Mouse (Mus musculus) hindbrain, postnatal 0 days (tissue): ENCODE measurements around the gene Mettl7a3. TPM values are rescaled to one million over a fixed set of nuclear protein-coding genes. Genes with fewer than 3 reads are reported as not detected.
A peak's percentile ranks its signal among the peaks of the same experiment; 100 is the strongest.
"Not testable (repeated sequence)": the region's sequence is repeated elsewhere in the genome, so short reads cannot be mapped to it uniquely, and the experiment has no call there.

Experiments
- ATAC-seq: fragments of 200-750 bp; cut with Nextera tagmentation; 2 replicates; pipeline ENCODE4 v1.8.0; 2017; ENCODE audit warnings: mild to moderate bottlenecking, moderate TSS enrichment, moderate library complexity
- DNase-seq: peaks from one replicate; pipeline ENCODE4 v3.0.0-alpha.2; 2015; ENCODE audit warnings: low spot score
- H3K27ac ChIP-seq: fragments of 300-500 bp; sonication (generic); 2 replicates; pipeline ENCODE4 v1.5.1; 2014; ENCODE audit warnings: mild to moderate bottlenecking
- H3K27me3 ChIP-seq: fragments of 300-500 bp; sonication (generic); 2 replicates; pipeline ENCODE4 v1.6.1; 2014; ENCODE audit warnings: low read length, mixed read lengths; ENCODE audit not compliant: insufficient read depth
- H3K36me3 ChIP-seq: fragments of 300-500 bp; sonication (generic); 2 replicates; pipeline ENCODE4 v1.6.1; 2014; ENCODE audit warnings: low read length, mixed read lengths; ENCODE audit not compliant: insufficient read depth
- H3K4me1 ChIP-seq: fragments of 300-500 bp; sonication (generic); 2 replicates; pipeline ENCODE4 v1.6.1; 2014; ENCODE audit warnings: antibody characterized with exemption, low read length, mixed read lengths; ENCODE audit not compliant: insufficient read depth
- H3K4me2 ChIP-seq: fragments of 300-500 bp; sonication (generic); 2 replicates; pipeline ENCODE4 v1.6.1; 2014; ENCODE audit warnings: low read depth, mild to moderate bottlenecking, low read length, moderate library complexity, mixed read lengths
- H3K4me3 ChIP-seq: fragments of 300-500 bp; sonication (generic); 2 replicates; pipeline ENCODE4 v1.5.1; 2014; ENCODE audit warnings: low read length
- H3K9ac ChIP-seq: fragments of 300-500 bp; sonication (generic); replicated peaks from 2 replicates; pipeline ENCODE4 v1.6.1; 2014; ENCODE audit warnings: mild to moderate bottlenecking, low read length, moderate library complexity, mixed read lengths
- H3K9me3 ChIP-seq: fragments of 300-500 bp; sonication (generic); 2 replicates; pipeline ENCODE4 v1.6.1; 2016; ENCODE audit warnings: low read length, mixed read lengths
- CTCF ChIP-seq: IDR thresholded peaks from 2 replicates; pipeline ENCODE4 v1.5.1; 2016; ENCODE audit warnings: antibody characterized with exemption, control low read depth, low read depth
- WGBS: fragments of 180-500 bp; shearing (Covaris S2); extraction: QIAGEN DNeasy Blood & Tissue Kit; methylation state at CpG from one replicate; pipeline ENCODE4 v1.1.7; 2014; 5-methylcytosine and 5-hydroxymethylcytosine counted together
- polyA plus RNA-seq: library from polyadenylated mRNA; unstranded; fragments of >200 nt; fragmentation: Nextera tagmentation; extraction: Ambion mirVana; gene quantifications from 2 replicates; pipeline ENCODE4 v1.2.1, GENCODE M21; 2015
- total RNA-seq: library from RNA; depleted of rRNA; stranded (reverse); fragments of >200 nt; gene quantifications from 2 replicates; pipeline ENCODE4 v1.2.3, GENCODE M21; 2014

Mettl7a3 gene
- total and polyA plus RNA-seq, 2 experiments from 2014 or later: 0.25 to 1.2 TPM

GRCm38 (mm10) chr15:100303428-100304018 lies 31.2 kb upstream of the Mettl7a3 start:
- no peak for ATAC-seq
- peak overlapping the region; percentile 79 for H3K4me2 ChIP-seq
- no peak for DNase-seq
- no peak for TF ChIP-seq CTCF
- WGBS: 48% methylated on average over 8 of the region's 8 CpGs
- H3K36me3 ChIP-seq: no peaks in the 10 kb centered on the region
- peak overlapping the region; percentile 58; the same call in 1 of the 2 replicates for H3K9ac ChIP-seq
- H3K9me3 ChIP-seq: no peaks in the 10 kb centered on the region
- no peaks in the 10 kb centered on the region for H3K4me1 ChIP-seq
- peak overlapping the region; percentile 83 for H3K27ac ChIP-seq
- H3K27me3 ChIP-seq: no peaks in the 10 kb centered on the region
- H3K4me3 ChIP-seq: peak overlapping the region; percentile 44

- H3K4me2 ChIP-seq: peak within 1 kb of the TSS; percentile 79
Measured at GRCm38 (mm10) chr15:100304019-100304991, 30.4 kb upstream of the Mettl7a3 start, which contains the start of gene Mettl7a1. Gene Mettl7a1 (plus strand): TSS chr15:100304140.

GRCm38 (mm10) chr15:100306201-100306600 lies 28.5 kb upstream of the Mettl7a3 start:
- Histone ChIP-seq H3K9me3 (no peaks in the 10 kb centered on the region), H3K27ac (no peak overlapping the region), H3K4me2 (no peak overlapping the region), H3K27me3 (no peaks in the 10 kb centered on the region), H3K9ac (no peak overlapping the region), H3K36me3 (no peaks in the 10 kb centered on the region), H3K4me1 (no peaks in the 10 kb centered on the region), H3K4me3 (no peak overlapping the region)
- ATAC-seq (no peak), DNase-seq (no peak)
- 85% methylated on average over 2 of the region's 2 CpGs for WGBS
- no peak for TF ChIP-seq CTCF

More at GRCm38 (mm10) chr15:100304019-100304991, 30.4 kb upstream of the Mettl7a3 start, which contains the start of gene Mettl7a1:
- H3K36me3 ChIP-seq: no peaks in the 10 kb centered on the region
- peak within 1 kb of the TSS; percentile 44 for H3K4me3 ChIP-seq
- DNase-seq (peak; percentile 92), ATAC-seq (peak; percentile 83)
- TF ChIP-seq CTCF: no peak
- H3K27ac ChIP-seq: peak within 1 kb of the TSS; percentile 83
- 3% methylated on average over 25 of the region's 30 CpGs for whole genome bisulfite sequencing
- no peaks in the 10 kb centered on the region for H3K9me3 ChIP-seq
- H3K9ac ChIP-seq: peak within 1 kb of the TSS; percentile 58
- no peaks in the 10 kb centered on the region for H3K4me1 ChIP-seq
- H3K27me3 ChIP-seq: no peaks in the 10 kb centered on the region

- not testable (repeated sequence) for H3K4me2 ChIP-seq, H3K9ac ChIP-seq, H3K36me3 ChIP-seq, H3K27ac ChIP-seq, H3K9me3 ChIP-seq, H3K27me3 ChIP-seq, H3K4me3 ChIP-seq, ATAC-seq, H3K4me1 ChIP-seq
- WGBS: 45% methylated on average over 9 of the region's 11 CpGs
- DNase-seq: peak; percentile 71
- peak; percentile 64 for TF ChIP-seq CTCF
Measured at GRCm38 (mm10) chr15:100307438-100308096, 27.2 kb upstream of the Mettl7a3 start.

- Histone ChIP-seq H3K9me3 (no peaks in the 10 kb centered on the region), H3K4me1 (no peaks in the 10 kb centered on the region), H3K27me3 (no peaks in the 10 kb centered on the region), H3K4me2 (no peak overlapping the region), H3K9ac (no peak overlapping the region), H3K27ac (no peak overlapping the region), H3K4me3 (no peak overlapping the region), H3K36me3 (no peaks in the 10 kb centered on the region)
- DNase-seq: no peak
- no peak for TF ChIP-seq CTCF
- ATAC-seq: no peak
- WGBS: 92% methylated on average over 2 of the region's 2 CpGs
Measured at GRCm38 (mm10) chr15:100312346-100312745, 22.4 kb upstream of the Mettl7a3 start.

GRCm38 (mm10) chr15:100314448-100315145 lies 20.1 kb upstream of the Mettl7a3 start:
- no peaks in the 10 kb centered on the region for H3K27me3 ChIP-seq
- no peaks in the 10 kb centered on the region for H3K9me3 ChIP-seq
- H3K4me3 ChIP-seq: no peak overlapping the region
- no peak for ATAC-seq
- H3K9ac ChIP-seq: no peak overlapping the region
- H3K4me2 ChIP-seq: no peak overlapping the region
- no peak for DNase-seq
- no peaks in the 10 kb centered on the region for H3K4me1 ChIP-seq
- 82% methylated on average over 5 of the region's 5 CpGs for WGBS
- no peak for TF ChIP-seq CTCF
- no peaks in the 10 kb centered on the region for H3K36me3 ChIP-seq
- no peak overlapping the region for H3K27ac ChIP-seq

GRCm38 (mm10) chr15:100318014-100318671 lies 16.6 kb upstream of the Mettl7a3 start:
- ATAC-seq, H3K9me3 ChIP-seq, H3K36me3 ChIP-seq, H3K27ac ChIP-seq, DNase-seq, H3K4me2 ChIP-seq, H3K4me3 ChIP-seq, H3K27me3 ChIP-seq, H3K4me1 ChIP-seq, H3K9ac ChIP-seq: not testable (repeated sequence)
- 87% methylated on average over 4 of the region's 4 CpGs for WGBS
